In the genomic region with DNA sequence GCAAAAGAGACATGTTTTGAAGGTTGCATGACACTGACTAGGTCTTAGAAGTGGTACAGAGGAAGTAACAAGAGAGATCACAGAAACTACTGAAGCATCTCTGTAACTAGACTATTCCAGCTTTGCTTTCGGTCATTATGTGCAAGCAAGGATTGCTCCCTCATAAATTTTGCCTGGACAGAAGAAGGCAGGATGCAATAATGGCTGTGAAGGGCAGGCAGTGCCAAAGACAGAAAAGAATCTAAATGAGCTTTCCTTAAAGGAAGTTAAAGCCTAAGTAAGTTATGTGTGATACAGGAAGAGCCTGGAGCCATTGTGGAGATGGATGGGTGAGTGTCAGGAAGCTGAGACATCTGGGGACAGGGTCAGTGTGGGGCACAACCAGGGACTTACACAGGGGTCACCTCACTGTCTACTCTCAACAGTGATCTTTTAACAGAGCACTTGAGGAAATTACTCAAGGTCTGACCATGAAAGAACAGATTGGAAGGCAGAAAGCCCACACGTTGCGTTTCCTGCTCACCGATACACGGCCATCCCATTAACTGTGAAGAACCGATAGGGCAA, we compare ENCODE assay signal across 25 mouse cellular contexts.
DNase-seq lines count a peak whose midpoint lies in the region; ATAC-seq lines count a peak whose summit lies in the region.
"Had no signal": no experiment of that assay in that cellular context is flagged by ENCODE, and none has a peak within 500 bp of the region (broad histone marks: within the 10 kb centered on the region; RNA-seq: fewer than 3 reads in every experiment).

No protein-coding gene starts in this region.

- H3K4me1 ChIP-seq in heart, embryonic 10.5 days, result peaks cover 22% of the 10 kb centered on the region; the same call in 1 of the 2 replicates
- H3K4me1 ChIP-seq in midbrain, embryonic 15.5 days, result no peaks in the 10 kb centered on the region
- H3K4me1 ChIP-seq: stomach, embryonic 15.5 days had no signal

- ATAC-seq in midbrain, embryonic 15.5 days (replicated peaks), result no peak
- ATAC-seq: intestine, postnatal 0 days had no signal

- H3K27me3 ChIP-seq in heart, embryonic 10.5 days (ENCODE audit: insufficient read depth, poor library complexity, severe bottlenecking), result no peaks in the 10 kb centered on the region
- no peaks in the 10 kb centered on the region for H3K27me3 ChIP-seq in midbrain, embryonic 15.5 days (replicated peaks)
- H3K27me3 ChIP-seq: CH12.LX; heart, embryonic 12.5 days; liver, embryonic 13.5 days; megakaryocyte, embryonic 14.5 days; stomach, embryonic 15.5 days had no signal

- H3K4me2 ChIP-seq in midbrain, embryonic 15.5 days, result no peak overlapping the region
- H3K4me2 ChIP-seq: heart, embryonic 12.5 days; liver, embryonic 13.5 days; stomach, embryonic 15.5 days had no signal

- H3K4me3 ChIP-seq in heart, embryonic 10.5 days, result no peak overlapping the region
- H3K4me3 ChIP-seq in midbrain, embryonic 15.5 days, result no peak overlapping the region
- H3K4me3 ChIP-seq: gastrocnemius, adult 2 months; heart, embryonic 12.5 days; layer of hippocampus, adult 2 months; liver, embryonic 13.5 days; megakaryocyte, embryonic 14.5 days; stomach, embryonic 15.5 days had no signal

- no peak for DNase-seq in heart, embryonic 10.5 days (ENCODE audit: low spot score)
- no peak for DNase-seq in heart, adult 8-10 months (ENCODE audit: low spot score)
- peak; percentile 19 for DNase-seq in kidney, postnatal 10 days
- DNase-seq in kidney, postnatal 25 days, result no peak
- DNase-seq in R1 (ENCODE audit: low read depth, low spot score), result peak; percentile 59
- peak; percentile 56 for DNase-seq in mesoderm, embryonic 11.5 days (ENCODE audit: low read depth, low spot score)
- DNase-seq: adrenal gland, postnatal 14 days; B cell, adult 2 months; cerebellum, adult 2 months; cerebellum, postnatal 25 days; gastrocnemius, adult 2 months; heart, postnatal 10 days; layer of hippocampus, postnatal 36 days; liver, embryonic 13.5 days; lung, adult 2 months; midbrain, embryonic 14.5 days; right cerebral cortex, adult 18-20 months; thymus, postnatal 25 days had no signal

- no peak overlapping the region for H3K9ac ChIP-seq in midbrain, embryonic 15.5 days
- H3K9ac ChIP-seq: heart, embryonic 12.5 days; liver, embryonic 13.5 days; stomach, embryonic 15.5 days had no signal

- H3K36me3 ChIP-seq in heart, embryonic 10.5 days, result no peaks in the 10 kb centered on the region
- no peaks in the 10 kb centered on the region for H3K36me3 ChIP-seq in midbrain, embryonic 15.5 days (replicated peaks)
- H3K36me3 ChIP-seq: heart, embryonic 12.5 days; liver, embryonic 13.5 days; stomach, embryonic 15.5 days had no signal

- 0 out of 2 replicates have a peak overlapping the region, but pooled peaks have one; percentile 10 for H3K27ac ChIP-seq in heart, embryonic 10.5 days
- no peak overlapping the region for H3K27ac ChIP-seq in midbrain, embryonic 15.5 days
- H3K27ac ChIP-seq: gastrocnemius, adult 2 months; layer of hippocampus, adult 2 months; liver, embryonic 13.5 days had no signal

- no peaks in the 10 kb centered on the region for H3K9me3 ChIP-seq in heart, embryonic 10.5 days
- no peaks in the 10 kb centered on the region for H3K9me3 ChIP-seq in midbrain, embryonic 15.5 days
- H3K9me3 ChIP-seq: heart, embryonic 12.5 days; liver, embryonic 13.5 days; megakaryocyte, embryonic 14.5 days; stomach, embryonic 15.5 days had no signal

- WGBS in heart, embryonic 10.5 days, result 67% methylated on average over 6 of the region's 6 CpGs
- WGBS in midbrain, embryonic 15.5 days, result 88% methylated on average over 6 of the region's 6 CpGs

Comparison
In these comparisons a context has a peak if more than half of its experiments do, and no peak if none do; other contexts are left out.
1. DNase-seq: peak in kidney, postnatal 10 days (single experiment), R1 (single experiment) and mesoderm, embryonic 11.5 days (single experiment); none in heart, embryonic 10.5 days (single experiment), heart, adult 8-10 months (single experiment) and kidney, postnatal 25 days (0 of 2).